Mouse (Mus musculus) layer of hippocampus, adult 6 months (tissue): Measurements from ENCODE around the gene Gng4. TPM values are rescaled to one million over a fixed set of nuclear protein-coding genes. Genes with fewer than 3 reads are reported as not detected.

Source experiments
- long read RNA-seq, 2 experiments: library from polyadenylated mRNA; unstranded; transcript quantifications; one replicate each; pipeline ENCODE4 v2.0.0; 2019 to 2020
- polyA plus RNA-seq: library from polyadenylated mRNA; unstranded; fragments of <200 nt; fragmentation: Nextera tagmentation; gene quantifications from 2 replicates; pipeline ENCODE4 v1.2.3, GENCODE M21; 2021

The Gng4 gene
- polyA plus RNA-seq = 31.2 and 47.6 TPM in 2 replicates
- long read RNA-seq, experiment 1, transcript Gng4-201 (4 exons, 3,179 nt) = major isoform, 16 of 28 reads
- long read RNA-seq, experiment 1, partial matches to known transcripts = 0 of 28 reads
- long read RNA-seq, experiment 1, other reads (novel, unspliced or antisense) = 12 of 28 reads
- long read RNA-seq, experiment 2, transcript Gng4-201 (4 exons, 3,179 nt) = major isoform, 65 of 89 reads
- long read RNA-seq, experiment 2, partial matches to known transcripts = 4 of 89 reads
- long read RNA-seq, experiment 2, other reads (novel, unspliced or antisense) = 20 of 89 reads

DNA sequence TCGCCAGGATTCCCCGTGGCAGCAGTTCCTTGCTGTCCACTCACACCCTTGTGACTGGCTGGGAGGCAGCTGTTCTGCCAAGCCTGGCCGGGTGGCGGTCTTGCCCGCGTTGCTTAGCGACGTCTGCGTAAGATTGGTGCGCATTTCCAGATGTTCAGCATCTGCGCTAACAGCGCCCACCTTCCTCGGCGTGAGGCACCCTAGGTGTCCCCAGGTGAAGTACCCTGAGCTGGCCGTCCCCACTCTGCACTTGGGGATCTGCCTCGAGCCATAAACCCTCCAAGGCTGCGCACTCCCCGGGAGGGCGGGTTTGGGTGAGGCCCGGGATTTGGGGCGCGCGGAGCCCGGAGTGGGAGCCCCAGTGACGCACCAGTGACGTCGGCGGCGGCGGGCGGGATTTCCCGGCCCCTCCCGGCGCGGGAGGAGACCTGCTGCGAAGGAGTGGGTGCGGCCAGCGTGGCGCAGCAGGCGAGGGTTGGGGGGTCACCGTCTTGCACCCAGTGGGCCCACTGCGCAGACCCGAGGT lies at the start of gene Gng4:
Gene Gng4 (plus strand): TSS at position 166 of the 526 bp plus-strand sequence.

Other genes starting within 250 kb of the Gng4 start
- 6.9 and 7.4 TPM in 2 replicates for gene Lyst, start 193.7 kb upstream of the Gng4 start, polyA plus RNA-seq
- 3.7 and 4.3 TPM in 2 replicates for gene B3galnt2, start 170.4 kb downstream of the Gng4 start, polyA plus RNA-seq